Mouse (Mus musculus) megakaryocyte-erythroid progenitor cell, adult 5-6 weeks (primary cell): Measurements from ENCODE around the gene Cdt1. TPM values are rescaled to one million over a fixed set of nuclear protein-coding genes. Genes with fewer than 3 reads are reported as not detected.
A peak's percentile ranks its signal among the peaks of the same experiment; 100 is the strongest.
"Not testable (repeated sequence)": the region's sequence is repeated elsewhere in the genome, so short reads cannot be mapped to it uniquely, and the experiment has no call there.

Experiments used
- ATAC-seq: replicated peaks from 2 replicates; pipeline ENCODE4 v1.8.0; 2016; ENCODE audit warnings: mild to moderate bottlenecking, inconsistent platforms; ENCODE audit not compliant: severe bottlenecking, poor library complexity, low FRiP score, low TSS enrichment
- total RNA-seq, 2 experiments: library from RNA; stranded (forward) in 1 of 2; stranded (reverse) in 1 of 2; fragments of 200-1000, 215-1000 nt in 1 of 2; fragments of >200 nt in 1 of 2; fragmentation: Nextera tagmentation in 1 of 2; gene quantifications; 2 replicates each; pipeline ENCODE4 v1.2.3; 2014 to 2017

The Cdt1 gene
- total RNA-seq, 2 experiments from 2014 or later: 70.6 to 133 TPM

DNA sequence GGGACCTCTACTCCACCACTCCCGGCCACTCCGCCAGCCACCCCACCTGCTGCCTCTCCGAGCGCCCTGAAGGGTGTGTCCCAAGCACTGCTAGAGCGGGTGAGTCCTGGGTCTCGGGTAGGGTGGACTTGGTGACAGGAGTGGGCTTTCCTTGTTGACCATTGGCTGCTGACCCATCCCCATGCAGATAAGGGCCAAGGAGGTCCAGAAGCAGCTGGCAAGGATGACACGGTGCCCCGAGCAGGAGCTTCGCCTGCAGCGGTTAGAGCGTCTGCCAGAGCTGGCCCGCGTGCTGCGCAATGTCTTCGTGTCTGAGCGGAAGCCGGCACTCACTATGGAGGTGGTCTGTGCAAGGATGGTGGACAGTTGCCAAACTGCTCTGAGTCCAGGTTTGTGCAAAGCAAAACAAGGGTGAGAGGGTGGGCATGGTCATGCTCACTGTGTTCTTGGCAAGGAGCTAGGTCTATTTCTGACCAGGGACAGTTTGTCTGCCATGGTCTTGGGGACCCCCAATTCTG, 4.0 kb downstream of the Cdt1 start:
- ATAC-seq: no peak

DNA sequence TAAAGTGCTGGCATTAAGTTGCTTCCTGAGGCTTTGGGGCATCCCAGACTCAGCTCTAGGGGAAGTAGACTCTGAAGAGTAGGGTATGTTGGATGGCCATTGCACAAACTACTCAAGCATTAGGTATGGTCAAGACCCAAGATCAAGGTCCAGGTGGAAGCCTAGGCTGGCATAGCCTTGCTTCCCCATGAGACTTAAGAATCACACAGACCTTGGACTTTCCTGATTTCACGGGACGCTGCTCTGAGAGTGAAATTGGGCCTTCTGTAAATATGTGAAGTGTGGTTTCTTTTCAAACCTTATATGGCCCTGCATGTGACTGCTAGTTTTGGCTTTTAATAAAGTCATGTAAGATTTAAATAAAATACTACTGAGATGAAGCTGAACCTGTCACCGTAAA, 4.9 kb downstream of the Cdt1 start:
- ATAC-seq: no peak

DNA sequence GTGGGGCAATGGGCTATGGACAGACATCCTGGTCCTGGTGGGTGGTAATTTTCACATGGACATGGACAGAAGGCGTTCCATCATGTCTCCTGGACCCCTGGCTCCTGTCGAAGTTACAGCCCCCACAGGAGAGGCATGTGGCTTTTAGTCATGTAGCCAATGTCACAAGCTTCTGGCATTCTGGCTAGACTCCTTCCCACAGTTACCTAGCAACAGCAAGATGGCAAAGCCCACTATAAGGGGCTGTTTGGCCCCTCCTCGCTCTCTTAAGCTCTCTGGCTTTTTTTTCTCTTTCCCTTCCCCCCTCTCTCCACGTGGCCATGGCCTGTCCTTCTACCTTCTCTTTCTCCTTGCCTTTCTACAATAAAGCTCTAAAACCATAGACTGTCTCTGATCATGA, 5.4 kb downstream of the Cdt1 start:
- ATAC-seq: not testable (repeated sequence)

DNA sequence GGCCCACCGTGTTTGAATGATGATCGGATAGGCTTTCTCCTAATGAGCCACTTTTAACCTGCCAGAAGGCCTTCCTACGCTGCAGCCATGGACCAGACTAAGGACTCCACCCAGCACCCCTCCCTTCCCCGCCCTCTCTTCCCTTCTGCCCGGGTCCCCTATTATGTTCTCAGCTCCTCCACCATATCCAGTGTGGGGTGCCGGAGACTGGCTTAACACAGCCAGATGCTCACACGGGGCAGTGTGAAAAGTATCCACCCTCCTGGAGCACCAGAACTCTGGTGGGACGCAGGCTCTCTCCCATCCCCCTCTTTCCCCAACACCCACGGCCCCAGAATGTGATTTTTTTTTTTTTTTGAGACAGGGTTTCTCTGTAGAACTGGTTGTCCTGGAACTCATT, 5.8 kb downstream of the Cdt1 start:
- no peak for ATAC-seq

DNA sequence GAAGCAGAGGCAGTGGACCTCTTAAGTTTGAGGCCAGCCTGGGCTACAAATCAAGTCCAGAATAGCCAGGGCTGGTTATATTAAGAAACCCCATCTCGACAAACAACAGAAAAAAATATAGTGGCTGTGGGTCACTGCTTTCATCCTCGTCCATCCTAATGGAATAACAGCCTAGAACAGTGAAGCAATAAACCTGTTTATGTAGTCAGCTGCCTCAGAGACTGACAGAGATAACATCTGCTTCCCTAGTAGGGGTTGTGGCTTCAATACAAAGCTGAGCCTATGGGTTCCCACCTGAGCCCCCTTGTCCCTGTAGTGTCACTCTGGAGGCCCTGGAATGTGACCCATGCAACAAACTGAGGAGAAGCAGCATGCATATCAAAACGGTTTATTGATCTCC, 6.4 kb downstream of the Cdt1 start:
- ATAC-seq: no peak

DNA sequence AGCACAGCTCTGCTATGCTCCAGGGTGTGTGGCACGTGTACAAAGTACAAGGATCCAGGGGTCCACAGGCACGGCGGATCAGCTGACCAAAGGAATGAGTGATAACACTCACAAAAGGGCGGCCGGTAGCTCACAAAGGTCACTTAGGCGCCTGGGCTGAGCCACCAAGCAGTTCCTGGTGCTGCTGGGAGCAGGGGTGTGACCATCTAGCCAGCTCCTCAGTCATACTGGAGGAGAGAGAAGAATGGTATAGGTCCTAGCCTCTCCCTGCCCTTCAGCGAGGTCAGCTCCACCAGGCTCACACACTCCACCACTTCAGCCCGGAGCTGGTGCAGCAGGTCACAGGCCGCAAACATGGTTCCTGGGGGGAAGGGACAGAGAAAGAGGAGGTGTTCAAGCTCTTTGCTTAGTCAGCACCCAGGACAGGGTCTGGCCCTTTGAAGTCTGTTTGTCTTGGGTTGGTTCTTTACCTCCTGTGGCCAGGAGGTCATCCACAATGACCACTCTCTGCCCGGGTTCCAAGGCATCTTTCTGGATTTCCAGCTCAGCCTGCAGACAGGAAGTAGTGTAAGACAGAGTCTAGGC, 6.9 kb downstream of the Cdt1 start:
- ATAC-seq: no peak

DNA sequence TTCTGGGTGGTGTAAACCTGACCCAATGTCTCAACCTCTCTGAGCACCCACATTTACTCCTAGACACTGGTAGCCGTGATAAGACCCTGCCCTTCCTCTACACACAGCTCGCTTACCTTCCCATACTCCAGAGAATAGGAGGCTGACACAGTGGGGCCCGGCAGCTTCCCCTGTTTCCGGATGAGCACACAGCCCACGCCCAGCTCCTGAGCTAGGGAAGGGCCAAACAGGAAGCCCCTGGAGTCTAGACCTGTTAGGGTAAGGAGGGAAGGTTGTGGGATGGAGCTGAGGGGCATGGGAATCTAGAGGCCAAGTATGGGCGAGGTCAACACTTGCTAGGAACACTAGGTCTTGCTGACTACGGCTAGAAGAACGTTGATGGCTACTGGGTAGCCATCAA, 7.5 kb downstream of the Cdt1 start:
- no peak for ATAC-seq

DNA sequence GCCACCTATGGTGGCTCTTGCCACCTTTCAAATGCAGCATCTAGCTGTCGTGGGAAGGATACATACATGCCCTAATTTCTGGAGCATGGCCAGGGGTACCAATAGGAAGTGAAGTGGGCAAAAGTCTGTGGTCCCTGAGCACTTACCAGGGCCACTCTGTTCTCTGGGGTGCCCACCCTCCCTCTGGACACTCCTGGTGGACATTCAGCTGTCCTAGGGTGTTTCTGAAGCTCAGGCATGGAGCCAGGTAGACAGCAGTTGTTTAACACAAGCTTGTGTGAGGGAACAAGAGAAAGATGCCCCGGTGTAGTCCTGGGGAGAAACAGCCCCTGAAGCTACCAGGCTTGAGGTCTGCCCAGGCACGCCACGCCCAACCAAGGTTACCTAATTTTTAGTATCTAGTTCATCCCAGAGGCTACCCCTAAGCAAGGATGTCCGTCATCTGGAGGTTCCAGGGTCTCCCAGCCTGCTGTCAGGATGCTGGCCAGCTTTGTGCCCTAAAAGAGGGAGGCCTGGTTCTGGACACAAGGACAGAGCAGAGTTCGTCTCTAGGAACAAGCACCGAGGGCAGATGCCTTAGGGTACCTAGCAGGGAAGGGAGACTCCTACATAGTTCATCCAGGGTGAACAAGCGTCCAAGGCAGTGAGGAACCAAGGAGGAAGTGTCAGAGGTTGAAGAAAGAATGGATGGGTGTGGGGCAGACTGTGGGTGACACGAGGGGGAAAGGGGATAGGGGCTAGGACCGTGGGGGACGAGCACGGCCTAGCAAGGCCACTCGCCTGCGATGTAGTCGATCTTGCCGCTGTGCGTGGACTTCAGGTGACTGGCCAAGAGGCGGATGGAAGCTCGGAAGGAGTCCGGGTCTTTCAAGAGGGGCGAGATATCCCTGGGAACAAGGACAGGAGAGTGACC, 8.2 kb downstream of the Cdt1 start:
- no peak for ATAC-seq

DNA sequence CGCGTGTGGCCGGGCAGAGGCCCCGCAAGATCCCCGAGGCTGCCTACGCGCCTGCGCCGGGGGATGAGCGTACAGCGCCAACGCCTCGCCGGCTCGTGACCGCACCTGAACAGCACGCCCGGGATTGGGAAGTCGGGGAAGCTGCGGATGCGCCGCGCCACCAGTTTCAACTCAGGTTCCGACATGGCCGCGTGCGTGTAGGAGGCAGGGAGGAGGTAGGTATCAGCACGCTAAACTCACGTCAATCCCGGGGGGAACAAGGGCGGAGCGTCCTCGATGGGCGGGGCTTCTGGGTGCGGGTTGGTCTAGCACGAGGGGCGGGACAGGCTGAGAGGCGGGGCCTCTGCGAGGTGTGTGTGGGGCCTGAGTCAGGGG, 8.8 kb downstream of the Cdt1 start, which contains the start of gene Aprt:
Aprt (minus strand) TSS at position 262 of the 375 bp plus-strand sequence.
- peak; percentile 92 for ATAC-seq

DNA sequence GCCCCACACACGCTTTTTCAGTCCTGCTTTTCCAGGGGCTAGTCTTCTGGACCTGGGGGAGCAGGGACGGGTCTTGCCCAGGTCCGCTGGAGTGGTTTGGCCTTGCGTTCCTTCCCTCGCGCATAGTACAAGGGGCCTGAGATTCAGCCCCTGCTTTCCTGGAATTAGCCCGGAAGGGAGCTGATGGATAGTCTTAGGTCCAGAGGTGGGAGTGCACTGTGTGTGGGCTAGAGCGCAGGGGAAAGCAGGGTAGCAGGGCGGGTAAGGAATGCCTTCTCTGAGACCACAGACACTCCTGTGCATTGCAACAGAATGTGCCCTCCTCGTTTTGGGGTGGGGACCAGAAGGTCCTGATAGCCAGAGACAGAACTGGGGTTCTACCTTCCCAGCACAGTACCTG, 9.3 kb downstream of the Cdt1 start:
- ATAC-seq: no peak

DNA sequence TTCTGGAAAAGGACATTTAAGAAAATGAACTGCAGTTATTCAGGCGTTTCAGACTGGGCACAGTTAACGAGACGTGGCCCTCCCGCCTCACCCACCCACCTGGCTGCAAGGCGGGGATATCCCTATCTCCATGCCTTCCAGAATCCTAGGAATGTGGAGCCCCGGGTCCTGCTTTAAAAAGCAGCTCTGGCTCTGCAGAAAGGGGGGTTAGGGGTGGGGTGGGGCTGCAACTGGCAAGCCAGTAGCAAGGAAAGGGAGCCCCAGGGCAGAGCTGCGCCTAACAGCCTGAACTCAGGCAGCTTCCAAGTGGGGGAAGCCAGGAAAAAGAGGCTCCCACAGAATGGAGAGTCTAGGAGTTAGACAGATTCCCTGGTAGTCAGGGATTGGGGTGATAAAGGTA, 11.4 kb downstream of the Cdt1 start:
- no peak for ATAC-seq

DNA sequence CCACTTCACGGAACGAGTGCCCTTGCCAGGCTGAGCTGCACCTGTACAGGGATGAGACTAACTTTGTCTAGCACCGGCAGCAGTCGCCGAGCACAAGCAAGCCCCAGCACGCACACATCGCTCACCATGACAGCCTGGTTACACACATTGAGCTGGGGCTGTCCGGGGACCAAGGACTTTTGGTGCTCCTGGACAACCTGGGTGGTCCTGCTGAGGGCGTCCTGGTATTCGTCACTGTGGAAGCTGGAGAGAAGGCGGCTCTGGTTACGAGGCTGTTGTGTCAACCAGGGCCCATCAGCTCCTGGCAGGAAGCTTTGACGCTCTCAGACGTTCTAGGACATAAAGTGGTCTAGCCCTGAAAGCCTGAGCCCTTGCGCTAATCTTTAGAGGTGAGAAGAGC, 13.1 kb downstream of the Cdt1 start:
- no peak for ATAC-seq

DNA sequence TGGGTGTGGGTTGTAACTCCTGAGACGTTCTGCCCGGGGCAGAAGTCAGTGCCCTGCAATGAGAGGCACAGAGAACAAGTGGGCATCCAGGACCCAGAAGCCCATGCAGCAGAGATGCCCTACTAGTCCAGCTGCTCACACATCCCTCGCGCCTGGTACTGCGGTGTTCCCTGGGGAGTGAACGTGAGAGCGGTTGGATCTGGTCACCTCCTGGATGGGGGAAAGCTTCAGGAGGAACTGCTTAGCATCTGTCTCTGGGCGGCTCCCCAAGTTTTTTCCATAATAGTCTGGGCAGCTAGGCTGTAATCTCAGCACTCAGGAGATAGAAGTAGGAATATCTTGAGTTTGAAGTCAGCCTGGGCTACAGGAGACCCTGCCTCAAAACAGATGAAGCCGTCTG, 17.2 kb downstream of the Cdt1 start:
- no peak for ATAC-seq

DNA sequence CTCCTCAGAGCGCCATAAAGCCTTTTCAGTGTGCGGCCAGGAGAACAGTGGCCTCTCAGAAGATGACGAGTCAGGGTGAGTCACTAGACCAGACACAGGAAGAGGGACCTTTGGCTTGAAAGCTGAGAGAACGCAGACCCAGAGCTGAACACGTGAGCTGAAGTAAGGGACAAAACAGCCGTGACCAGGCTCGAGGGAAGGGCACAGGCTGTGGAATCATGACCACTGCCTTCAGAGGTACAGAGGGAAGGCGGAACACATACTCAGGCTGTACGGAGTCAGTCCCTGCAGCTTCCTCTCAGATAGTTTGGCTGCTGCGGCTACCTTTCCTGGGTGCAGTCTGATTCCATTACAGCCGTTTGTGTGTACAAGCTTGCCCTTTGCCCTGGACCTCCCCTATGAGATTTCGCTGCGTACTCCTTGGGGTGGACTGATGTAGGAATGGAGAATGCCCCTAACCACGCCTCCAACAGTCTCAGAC, 17.6 kb downstream of the Cdt1 start:
- ATAC-seq: no peak

DNA sequence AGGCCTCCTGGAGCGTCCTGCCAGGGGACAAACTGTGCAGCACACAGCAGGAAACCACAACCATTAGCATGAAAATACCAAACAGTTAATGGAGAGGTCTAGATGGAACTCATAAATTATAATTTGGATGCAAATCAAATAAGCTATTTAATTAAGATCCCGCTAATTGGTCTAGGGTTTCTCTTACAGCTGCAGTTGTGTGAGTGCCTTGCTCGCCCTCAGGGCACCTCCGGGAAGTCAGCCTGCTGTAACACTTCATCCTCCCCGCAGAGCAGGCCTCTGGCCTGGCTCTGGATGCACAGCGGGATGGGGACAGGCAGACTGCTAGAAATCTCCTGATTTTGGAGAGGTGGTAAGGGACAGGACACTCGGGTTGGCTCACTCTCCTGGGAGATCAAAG, 18.4 kb downstream of the Cdt1 start:
- no peak for ATAC-seq

DNA sequence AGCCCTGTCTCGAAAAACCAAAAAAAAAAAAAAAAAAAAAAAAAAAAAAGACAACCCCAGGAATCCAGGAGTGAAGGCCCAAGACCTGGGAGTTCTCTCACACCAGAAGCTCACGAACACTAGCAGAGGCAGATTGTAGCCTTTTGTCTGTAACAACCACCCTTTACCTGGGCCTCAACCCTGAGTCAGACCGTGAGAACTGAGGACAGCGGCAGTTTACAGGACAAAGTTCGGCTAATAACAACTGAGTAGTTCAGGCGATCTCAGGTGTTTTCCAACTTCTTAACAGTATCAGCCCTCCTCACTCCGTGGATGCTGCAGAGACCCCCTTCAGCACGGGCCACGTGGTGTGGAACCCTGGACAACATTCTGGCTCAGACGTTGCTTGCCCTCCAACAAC, 18.9 kb downstream of the Cdt1 start:
- no peak for ATAC-seq

DNA sequence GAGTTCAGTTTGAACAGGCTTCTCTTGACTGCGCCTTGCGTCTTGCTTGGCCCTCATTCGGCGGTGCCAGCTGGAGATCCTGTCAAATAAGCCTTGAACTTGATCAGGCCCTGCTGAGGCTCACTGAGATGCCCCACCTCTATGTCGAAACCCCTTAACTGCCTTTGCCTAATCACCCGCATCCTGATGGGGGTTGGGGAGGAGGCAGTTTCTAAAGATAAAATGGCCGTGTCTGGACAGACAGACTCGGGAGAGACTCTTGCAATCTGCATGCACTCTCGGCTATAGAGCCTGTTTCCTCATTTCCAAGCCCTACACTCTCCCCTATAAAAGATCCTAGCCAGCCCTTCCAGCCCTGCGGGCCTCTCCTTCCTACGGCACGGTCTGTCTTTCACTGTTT, 25.4 kb downstream of the Cdt1 start:
- 0 out of 2 replicates have a peak, but pooled peaks have one; percentile 14 for ATAC-seq

DNA sequence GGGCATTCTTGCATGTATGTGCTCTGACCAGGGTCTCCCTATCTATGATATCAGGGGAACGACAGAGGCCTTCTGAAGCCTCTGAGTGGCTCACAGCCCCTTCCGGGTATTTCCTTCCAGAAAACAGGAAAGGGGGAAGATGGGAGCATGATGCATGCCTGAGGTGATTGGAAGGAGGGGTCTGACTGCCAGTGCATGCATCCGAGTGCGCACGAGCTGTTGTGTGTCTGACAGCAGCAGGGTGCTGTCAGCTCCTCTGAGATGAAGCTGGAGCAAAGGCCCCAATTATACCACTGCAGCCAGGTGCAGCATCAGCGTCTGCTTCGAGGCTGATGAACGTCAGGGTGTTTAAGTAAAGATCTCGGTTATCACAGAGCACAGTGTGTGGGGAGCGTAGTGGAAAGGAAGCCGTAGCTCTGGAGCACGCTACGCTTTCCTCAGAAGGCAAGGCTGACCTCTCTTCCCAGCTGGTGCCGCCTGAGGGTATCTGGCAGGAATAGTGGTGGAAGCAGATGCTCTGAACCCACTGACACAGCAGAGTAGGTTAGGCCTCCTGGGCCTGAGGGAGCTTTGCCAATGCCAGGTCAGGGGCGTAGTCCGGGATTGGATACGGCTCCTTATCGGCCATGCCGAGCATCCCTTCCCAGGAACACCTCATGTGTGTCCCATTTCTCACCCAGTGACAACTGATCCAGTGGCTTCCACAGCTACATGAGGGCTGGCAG, 26.1 kb downstream of the Cdt1 start:
- ATAC-seq: no peak

DNA sequence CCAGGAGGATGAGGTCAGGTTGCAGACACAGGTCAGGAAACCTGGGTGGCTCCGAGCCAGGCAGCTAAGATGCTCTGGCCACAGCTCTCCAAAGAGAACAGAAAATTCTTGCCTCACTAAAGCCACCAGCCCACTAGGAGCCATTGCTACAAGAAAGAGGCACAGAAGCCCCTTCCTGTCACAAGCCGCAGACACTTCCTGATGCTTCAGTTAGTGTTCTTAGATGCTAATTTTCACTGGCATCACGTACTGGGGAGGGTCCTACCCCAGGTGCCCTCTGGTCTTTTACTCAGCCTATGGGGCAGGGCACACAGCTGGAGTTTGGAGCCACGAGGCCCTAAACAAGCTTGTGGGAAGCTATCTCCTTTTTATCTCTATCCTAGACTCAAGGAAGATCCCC, 28.2 kb downstream of the Cdt1 start:
- ATAC-seq: no peak

DNA sequence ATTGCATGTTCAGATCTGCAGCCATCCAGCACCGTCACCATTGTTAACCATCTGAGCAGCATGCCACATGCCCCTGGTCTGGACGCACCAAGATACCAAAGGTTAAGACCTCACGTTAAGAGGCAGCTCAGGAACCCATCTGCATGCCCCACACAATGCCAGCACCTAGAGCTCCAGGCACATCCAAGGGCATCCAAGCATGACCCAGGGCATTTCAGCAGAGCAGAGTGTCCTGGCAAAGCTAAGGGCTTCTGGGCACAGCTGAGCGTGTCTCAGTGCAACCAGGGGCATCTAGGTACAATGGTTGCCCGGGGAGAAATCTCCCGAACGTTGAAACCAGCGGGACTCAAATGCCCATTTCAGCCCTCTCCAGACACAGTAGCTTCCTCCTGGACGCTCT, 32.9 kb downstream of the Cdt1 start:
- no peak for ATAC-seq
